Mouse (Mus musculus): ENCODE measurements around the gene Cfap46. TPM values are rescaled to one million over a fixed set of nuclear protein-coding genes. Genes with fewer than 3 reads are reported as not detected.

Cfap46 gene
- polyA plus RNA-seq, 1 experiment from 2014 or later = 0.14 TPM

DNA sequence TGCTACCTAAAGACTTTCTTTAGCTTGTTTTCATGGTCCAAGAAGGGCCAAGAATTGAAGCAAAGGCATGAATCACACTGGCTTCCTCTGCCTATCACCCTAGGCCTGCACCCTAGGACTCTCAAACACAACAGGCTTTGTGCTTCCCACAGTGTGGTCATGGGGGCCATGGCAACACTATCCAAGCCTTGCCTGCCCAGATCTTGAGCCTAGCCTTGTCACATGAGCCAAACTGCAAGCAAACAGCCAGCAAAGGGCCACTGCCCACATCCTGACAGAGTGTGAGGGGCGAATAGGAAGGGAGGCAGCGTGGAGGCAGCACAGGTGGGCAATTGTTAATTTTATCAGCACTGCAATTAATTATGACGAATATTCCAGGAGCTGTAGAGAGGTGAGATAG, 111.0 kb downstream of the Cfap46 start:
- Histone ChIP-seq H3K4me3 (replicated peaks; ENCODE audit: low read length) (no peak overlapping the region), H3K27ac (ENCODE audit: low read length) (peak overlapping the region; percentile 46; the same call in 1 of the 2 replicates), H3K36me3 (ENCODE audit: control insufficient read depth, insufficient read depth, low read length) (peaks cover 7% of the 10 kb centered on the region; the same call in 1 of the 2 replicates), H3K4me1 (ENCODE audit: control insufficient read depth, insufficient read depth, low read length) (no peaks in the 10 kb centered on the region), H3K9ac (ENCODE audit: low read length) (no peak overlapping the region), H3K27me3 (ENCODE audit: control insufficient read depth, insufficient read depth, low read length) (no peaks in the 10 kb centered on the region; the same call in 1 of the 2 replicates), H3K4me2 (ENCODE audit: low read depth, low read length) (no peak overlapping the region), H3K9me3 (replicated peaks; ENCODE audit: control insufficient read depth, low read length) (no peaks in the 10 kb centered on the region)
- peak; percentile 86 for ATAC-seq (ENCODE audit: insufficient read depth, low FRiP score)
- WGBS = 54% methylated on average over 3 of the region's 3 CpGs

DNA sequence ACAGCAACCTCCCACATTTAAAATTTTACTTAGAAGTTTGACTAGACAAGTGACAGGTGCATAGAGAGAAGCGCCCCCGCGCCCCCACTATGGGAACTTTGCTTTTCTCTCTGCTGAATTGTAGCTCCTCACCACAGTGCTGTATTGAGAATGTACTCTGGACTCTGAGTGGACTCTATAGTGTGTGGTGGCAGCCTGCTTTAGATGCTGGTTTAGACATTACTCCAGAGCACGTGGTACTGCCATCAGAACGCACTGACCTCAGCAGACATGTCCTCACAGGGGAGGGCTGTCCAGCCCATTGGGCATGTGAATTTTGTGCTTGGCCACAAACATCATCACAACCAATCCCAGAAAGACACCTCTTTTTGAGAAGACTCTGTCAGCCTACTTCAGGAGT, 112.8 kb downstream of the Cfap46 start:
- no peaks in the 10 kb centered on the region for H3K27me3 ChIP-seq (ENCODE audit: control insufficient read depth, insufficient read depth, low read length)
- H3K4me1 ChIP-seq (ENCODE audit: control insufficient read depth, insufficient read depth, low read length) = no peaks in the 10 kb centered on the region
- peaks cover 7% of the 10 kb centered on the region for H3K36me3 ChIP-seq (ENCODE audit: control insufficient read depth, insufficient read depth, low read length)
- no peak overlapping the region for H3K27ac ChIP-seq (ENCODE audit: low read length)
- H3K9ac ChIP-seq (ENCODE audit: low read length) = no peak overlapping the region
- H3K4me2 ChIP-seq (ENCODE audit: low read depth, low read length) = no peak overlapping the region
- no peak overlapping the region for H3K4me3 ChIP-seq (replicated peaks; ENCODE audit: low read length)
- H3K9me3 ChIP-seq (replicated peaks; ENCODE audit: control insufficient read depth, low read length) = no peaks in the 10 kb centered on the region
- 97% methylated on average over 5 of the region's 5 CpGs for WGBS
- ATAC-seq (ENCODE audit: insufficient read depth, low FRiP score) = no peak

- Histone ChIP-seq H3K27me3 (ENCODE audit: control insufficient read depth, insufficient read depth, low read length) (no peaks in the 10 kb centered on the region), H3K4me1 (ENCODE audit: control insufficient read depth, insufficient read depth, low read length) (no peaks in the 10 kb centered on the region), H3K9ac (ENCODE audit: low read length) (no peak overlapping the region), H3K36me3 (ENCODE audit: control insufficient read depth, insufficient read depth, low read length) (peaks cover 3% of the 10 kb centered on the region; the same call in 1 of the 2 replicates), H3K4me2 (ENCODE audit: low read depth, low read length) (no peak overlapping the region), H3K9me3 (replicated peaks; ENCODE audit: control insufficient read depth, low read length) (no peaks in the 10 kb centered on the region), H3K4me3 (replicated peaks; ENCODE audit: low read length) (no peak overlapping the region), H3K27ac (ENCODE audit: low read length) (no peak overlapping the region)
- WGBS = 68% methylated on average over 8 of the region's 8 CpGs
- ATAC-seq (ENCODE audit: insufficient read depth, low FRiP score) = no peak
These were observed 117.1 kb downstream of the Cfap46 start for GRCm38 (mm10) chr7:139566533-139566932.

- H3K9ac ChIP-seq (ENCODE audit: low read length) = no peak overlapping the region
- H3K27ac ChIP-seq (ENCODE audit: low read length) = no peak overlapping the region
- no peaks in the 10 kb centered on the region for H3K27me3 ChIP-seq (ENCODE audit: control insufficient read depth, insufficient read depth, low read length)
- H3K4me3 ChIP-seq (replicated peaks; ENCODE audit: low read length) = no peak overlapping the region
- H3K36me3 ChIP-seq (ENCODE audit: control insufficient read depth, insufficient read depth, low read length) = peaks cover 3% of the 10 kb centered on the region; the same call in 1 of the 2 replicates
- no peaks in the 10 kb centered on the region for H3K9me3 ChIP-seq (replicated peaks; ENCODE audit: control insufficient read depth, low read length)
- 73% methylated on average over 6 of the region's 6 CpGs for WGBS
- no peaks in the 10 kb centered on the region for H3K4me1 ChIP-seq (ENCODE audit: control insufficient read depth, insufficient read depth, low read length)
- ATAC-seq (ENCODE audit: insufficient read depth, low FRiP score) = no peak
- H3K4me2 ChIP-seq (ENCODE audit: low read depth, low read length) = no peak overlapping the region
These were observed 117.6 kb downstream of the Cfap46 start for GRCm38 (mm10) chr7:139565998-139566397.

DNA sequence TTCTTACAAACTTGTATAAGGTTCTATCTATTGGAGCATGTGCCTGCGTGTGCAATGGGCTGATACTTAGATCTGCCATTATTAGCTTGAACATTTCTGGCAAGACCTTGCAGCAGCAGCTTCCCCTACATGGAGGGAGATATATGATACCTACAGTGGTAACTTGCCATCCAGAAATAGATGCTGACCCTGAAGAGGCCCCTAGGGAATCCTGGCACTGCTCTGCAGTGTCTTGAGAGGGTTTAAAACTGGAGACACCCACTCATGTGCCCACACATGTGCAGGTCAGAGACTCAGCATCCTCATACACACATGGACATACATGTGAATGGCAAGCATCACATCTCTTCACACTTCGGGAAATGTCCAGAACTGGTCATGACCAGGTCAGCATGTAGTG, 119.5 kb downstream of the Cfap46 start:
- no peak overlapping the region for H3K4me3 ChIP-seq (replicated peaks; ENCODE audit: low read length)
- H3K36me3 ChIP-seq (ENCODE audit: control insufficient read depth, insufficient read depth, low read length) = peaks cover 3% of the 10 kb centered on the region; the same call in 1 of the 2 replicates
- no peaks in the 10 kb centered on the region for H3K27me3 ChIP-seq (ENCODE audit: control insufficient read depth, insufficient read depth, low read length)
- H3K9ac ChIP-seq (ENCODE audit: low read length) = no peak overlapping the region
- no peak for ATAC-seq (ENCODE audit: insufficient read depth, low FRiP score)
- H3K9me3 ChIP-seq (replicated peaks; ENCODE audit: control insufficient read depth, low read length) = no peaks in the 10 kb centered on the region
- 90% methylated on average over 2 of the region's 2 CpGs for WGBS
- H3K4me1 ChIP-seq (ENCODE audit: control insufficient read depth, insufficient read depth, low read length) = no peaks in the 10 kb centered on the region
- no peak overlapping the region for H3K4me2 ChIP-seq (ENCODE audit: low read depth, low read length)
- H3K27ac ChIP-seq (ENCODE audit: low read length) = no peak overlapping the region

- no peaks in the 10 kb centered on the region for H3K4me1 ChIP-seq (ENCODE audit: control insufficient read depth, insufficient read depth, low read length)
These were observed 120.2 kb downstream of the Cfap46 start for GRCm38 (mm10) chr7:139563425-139563824.

GRCm38 (mm10) chr7:139559659-139560058, 124.0 kb downstream of the Cfap46 start:
- H3K9ac ChIP-seq (ENCODE audit: low read length) = no peak overlapping the region
- 91% methylated on average over 10 of the region's 10 CpGs for WGBS
- H3K36me3 ChIP-seq (ENCODE audit: control insufficient read depth, insufficient read depth, low read length) = 0 out of 2 replicates have a peak, but pooled peaks cover 3% of the 10 kb centered on the region
- no peak overlapping the region for H3K4me2 ChIP-seq (ENCODE audit: low read depth, low read length)
- no peak overlapping the region for H3K27ac ChIP-seq (ENCODE audit: low read length)
- no peak for ATAC-seq (ENCODE audit: insufficient read depth, low FRiP score)
- no peaks in the 10 kb centered on the region for H3K9me3 ChIP-seq (replicated peaks; ENCODE audit: control insufficient read depth, low read length)
- no peak overlapping the region for H3K4me3 ChIP-seq (replicated peaks; ENCODE audit: low read length)
- no peaks in the 10 kb centered on the region for H3K4me1 ChIP-seq (ENCODE audit: control insufficient read depth, insufficient read depth, low read length)
- no peaks in the 10 kb centered on the region for H3K27me3 ChIP-seq (ENCODE audit: control insufficient read depth, insufficient read depth, low read length)

More at GRCm38 (mm10) chr7:139563425-139563824, 120.2 kb downstream of the Cfap46 start:
- Histone ChIP-seq H3K36me3 (ENCODE audit: control insufficient read depth, insufficient read depth, low read length) (peaks cover 3% of the 10 kb centered on the region; the same call in 1 of the 2 replicates), H3K27me3 (ENCODE audit: control insufficient read depth, insufficient read depth, low read length) (no peaks in the 10 kb centered on the region), H3K9ac (ENCODE audit: low read length) (no peak overlapping the region), H3K4me3 (replicated peaks; ENCODE audit: low read length) (no peak overlapping the region), H3K27ac (ENCODE audit: low read length) (no peak overlapping the region), H3K4me2 (ENCODE audit: low read depth, low read length) (no peak overlapping the region), H3K9me3 (replicated peaks; ENCODE audit: control insufficient read depth, low read length) (no peaks in the 10 kb centered on the region)
- 68% methylated on average over 4 of the region's 4 CpGs for WGBS
- no peak for ATAC-seq (ENCODE audit: insufficient read depth, low FRiP score)

GRCm38 (mm10) chr7:139556746-139557526, 126.7 kb downstream of the Cfap46 start:
- H3K36me3 ChIP-seq (ENCODE audit: control insufficient read depth, insufficient read depth, low read length) = no peaks in the 10 kb centered on the region
- no peaks in the 10 kb centered on the region for H3K4me1 ChIP-seq (ENCODE audit: control insufficient read depth, insufficient read depth, low read length)
- no peak for ATAC-seq (ENCODE audit: insufficient read depth, low FRiP score)
- no peak overlapping the region for H3K9ac ChIP-seq (ENCODE audit: low read length)
- no peak overlapping the region for H3K4me3 ChIP-seq (replicated peaks; ENCODE audit: low read length)
- no peaks in the 10 kb centered on the region for H3K27me3 ChIP-seq (ENCODE audit: control insufficient read depth, insufficient read depth, low read length)
- H3K4me2 ChIP-seq (ENCODE audit: low read depth, low read length) = no peak overlapping the region
- 59% methylated on average over 10 of the region's 10 CpGs for WGBS
- H3K27ac ChIP-seq (ENCODE audit: low read length) = no peak overlapping the region
- H3K9me3 ChIP-seq (replicated peaks; ENCODE audit: control insufficient read depth, low read length) = no peaks in the 10 kb centered on the region

- Histone ChIP-seq H3K4me1 (ENCODE audit: control insufficient read depth, insufficient read depth, low read length) (no peaks in the 10 kb centered on the region), H3K27ac (ENCODE audit: low read length) (no peak overlapping the region), H3K9me3 (replicated peaks; ENCODE audit: control insufficient read depth, low read length) (no peaks in the 10 kb centered on the region), H3K9ac (ENCODE audit: low read length) (no peak overlapping the region), H3K36me3 (ENCODE audit: control insufficient read depth, insufficient read depth, low read length) (no peaks in the 10 kb centered on the region), H3K4me3 (replicated peaks; ENCODE audit: low read length) (no peak overlapping the region), H3K4me2 (ENCODE audit: low read depth, low read length) (no peak overlapping the region), H3K27me3 (ENCODE audit: control insufficient read depth, insufficient read depth, low read length) (no peaks in the 10 kb centered on the region)
- WGBS = 78% methylated on average over 5 of the region's 5 CpGs
- no peak for ATAC-seq (ENCODE audit: insufficient read depth, low FRiP score)
These were observed 127.3 kb downstream of the Cfap46 start for GRCm38 (mm10) chr7:139556331-139556730.
